Mouse (Mus musculus) CD4-positive, CD25-positive, alpha-beta regulatory T cell, adult 2 months (primary cell): ENCODE data around the gene Slc25a45.

Experiments
- DNase-seq: peaks from one replicate; pipeline ENCODE4 v3.0.0-alpha.2; 2012; ENCODE audit warnings: low read depth, low spot score

Gene Slc25a45

DNA sequence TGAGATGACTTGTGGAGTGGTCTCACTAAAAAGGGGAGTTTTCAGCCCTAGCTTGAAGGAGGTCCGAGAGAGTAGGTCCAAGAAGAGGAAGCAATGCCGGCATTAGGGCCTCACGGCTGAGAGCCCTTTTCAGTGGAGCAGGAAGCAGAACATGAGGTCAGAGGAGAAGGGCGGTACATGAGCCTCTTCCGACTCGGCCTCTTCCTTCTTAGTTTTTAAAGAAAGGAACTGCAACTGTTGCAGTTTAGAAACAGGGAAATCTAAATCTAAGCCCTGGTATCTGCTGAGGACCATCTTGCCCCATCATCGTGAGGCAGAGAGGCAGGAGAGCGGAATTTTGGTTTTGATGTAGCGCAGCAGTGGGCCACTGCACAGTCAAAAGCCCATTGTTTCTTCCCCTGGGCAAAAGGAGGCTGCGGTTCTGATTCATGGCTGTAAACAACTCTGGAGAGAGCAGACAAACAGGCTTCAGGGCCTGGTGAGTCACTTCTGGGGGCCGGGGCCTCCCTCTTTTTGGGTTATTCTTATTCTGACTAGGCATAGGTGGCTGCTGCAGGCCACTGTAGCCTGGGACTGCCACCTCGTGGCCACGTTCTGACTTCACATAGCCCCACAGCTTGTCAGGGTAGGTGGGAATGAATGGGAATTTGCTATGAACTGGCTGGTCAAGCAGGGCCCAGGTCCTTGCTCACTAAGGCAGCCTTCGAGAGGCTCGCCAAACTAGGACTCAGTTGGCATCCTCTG lies at the start of gene Slc25a45:
Slc25a45 (plus strand) TSS at position 191 of the 744 bp plus-strand sequence.
- DNase-seq = peak; percentile 89

DNA sequence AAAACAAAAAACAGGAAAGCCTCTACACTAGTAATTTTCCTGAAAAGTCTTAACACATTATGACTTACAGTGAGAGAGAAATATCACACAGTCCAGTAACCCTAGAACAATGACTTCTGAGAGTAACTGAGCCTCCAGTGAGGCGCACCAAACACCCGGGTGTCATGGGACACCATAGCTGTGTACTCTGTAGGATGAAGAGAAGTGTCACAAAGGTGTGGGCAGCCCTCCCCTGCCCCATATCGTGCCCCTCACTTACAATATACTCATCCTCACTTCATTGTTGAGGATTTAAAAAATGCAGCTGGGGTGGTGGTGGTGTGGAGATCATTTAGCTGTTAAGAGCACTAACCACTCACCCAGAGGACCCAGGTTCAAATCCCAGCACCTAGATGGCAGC lies 49.5 kb upstream of the Slc25a45 start:
- no peak for DNase-seq

- no peak for DNase-seq
These were observed 48.7 kb upstream of the Slc25a45 start for GRCm38 (mm10) chr19:5828905-5829304.

GRCm38 (mm10) chr19:5829958-5830615 lies 47.5 kb upstream of the Slc25a45 start:
- DNase-seq = no peak

DNA sequence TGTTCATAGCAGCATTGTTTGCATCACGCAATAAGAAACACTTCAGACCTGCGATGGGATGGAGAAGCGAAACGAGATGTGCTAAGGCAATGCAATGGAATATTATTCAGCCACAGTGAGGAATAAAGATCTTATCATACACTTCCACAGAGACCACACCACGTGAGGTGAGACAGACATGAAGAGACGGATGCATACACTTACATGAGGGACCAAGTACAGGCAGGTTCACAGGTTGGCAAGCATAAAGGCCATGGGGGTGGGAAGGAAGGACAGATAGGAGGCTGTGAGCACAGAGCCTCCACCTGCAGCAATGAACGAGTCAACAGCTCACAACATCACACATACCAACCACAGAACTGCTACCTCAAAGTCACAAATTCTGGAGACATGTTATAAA lies 46.8 kb upstream of the Slc25a45 start:
- no peak for DNase-seq

DNA sequence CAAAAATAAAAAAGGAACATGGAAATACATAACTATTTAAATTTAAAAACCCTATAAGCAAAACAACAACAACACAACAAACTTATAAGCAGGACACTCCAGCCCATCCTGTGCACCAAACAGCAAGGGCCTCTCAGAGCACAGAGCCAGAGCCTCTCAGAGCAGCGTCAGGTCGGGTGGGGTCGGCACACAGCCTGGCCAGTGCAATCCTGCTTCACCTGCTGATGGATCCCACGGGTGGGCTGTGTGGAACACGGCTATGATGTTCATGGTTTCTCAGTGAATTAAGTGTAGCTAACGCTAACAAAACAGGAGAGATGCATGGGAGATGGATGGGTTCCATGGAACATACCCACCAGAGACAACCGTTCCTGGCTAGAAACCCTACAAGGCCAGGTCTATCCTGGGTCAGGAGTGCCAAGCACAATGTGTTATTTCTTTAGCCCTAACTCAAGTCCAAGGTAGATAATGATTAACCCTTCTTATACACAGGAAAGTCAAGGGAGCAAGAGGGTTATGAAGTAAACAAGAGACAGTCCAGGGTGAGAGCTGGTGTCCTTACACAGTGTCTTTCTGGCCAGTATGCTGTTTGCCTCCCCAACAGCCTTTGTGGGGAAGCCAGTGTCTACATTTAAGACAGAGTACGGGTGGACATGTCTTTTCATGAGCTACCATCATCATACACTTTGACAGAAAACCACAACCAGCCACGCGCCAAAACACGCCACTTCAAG lies 46.2 kb upstream of the Slc25a45 start:
- no peak for DNase-seq

DNA sequence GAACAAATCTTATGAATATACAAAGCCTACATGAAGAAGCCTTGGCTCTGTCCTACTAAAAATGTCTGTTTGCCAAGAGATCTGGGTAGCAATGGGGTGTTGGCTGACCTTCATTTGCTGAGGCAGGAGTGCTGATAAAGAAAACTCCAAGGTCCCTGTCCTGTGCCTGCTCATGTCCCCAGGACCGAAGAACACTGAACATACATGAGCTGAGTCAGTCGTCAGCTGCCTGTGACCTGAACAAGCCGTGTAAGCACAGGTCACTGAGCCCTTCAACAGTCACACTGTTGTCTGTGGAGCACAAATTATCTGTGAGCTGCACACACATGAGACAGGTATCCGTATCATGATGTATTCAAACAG lies 45.7 kb upstream of the Slc25a45 start:
- no peak for DNase-seq

- no peak for DNase-seq
These were observed 45.3 kb upstream of the Slc25a45 start for GRCm38 (mm10) chr19:5832326-5832725.

- no peak for DNase-seq
These were observed 44.1 kb upstream of the Slc25a45 start for GRCm38 (mm10) chr19:5833287-5834100.

- DNase-seq = no peak
These were observed 43.2 kb upstream of the Slc25a45 start for GRCm38 (mm10) chr19:5834260-5834925.

GRCm38 (mm10) chr19:5835054-5835921 lies 42.3 kb upstream of the Slc25a45 start:
- DNase-seq = no peak

- no peak for DNase-seq
These were observed 41.6 kb upstream of the Slc25a45 start for GRCm38 (mm10) chr19:5835922-5836430.

- DNase-seq = no peak
These were observed 40.6 kb upstream of the Slc25a45 start for GRCm38 (mm10) chr19:5836941-5837572.

DNA sequence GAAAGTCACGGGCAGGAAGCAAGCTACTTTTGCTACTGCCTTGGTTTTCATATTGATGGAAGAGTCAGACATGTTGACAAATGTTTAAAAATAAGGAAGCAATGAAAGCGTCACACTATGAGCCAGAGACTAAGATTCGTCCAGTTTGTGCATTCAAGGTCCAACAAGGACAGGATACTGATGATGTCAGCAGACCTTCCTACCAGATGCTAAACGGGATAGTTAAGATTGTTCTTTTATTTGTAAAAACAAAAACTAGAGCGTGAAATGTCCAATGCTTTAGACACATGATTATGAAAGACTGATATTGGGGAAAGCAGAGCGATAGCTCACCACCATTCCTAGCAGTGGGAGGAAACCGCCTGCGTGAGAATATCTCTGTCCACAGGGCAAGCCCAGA lies 40.0 kb upstream of the Slc25a45 start:
- DNase-seq = no peak

DNA sequence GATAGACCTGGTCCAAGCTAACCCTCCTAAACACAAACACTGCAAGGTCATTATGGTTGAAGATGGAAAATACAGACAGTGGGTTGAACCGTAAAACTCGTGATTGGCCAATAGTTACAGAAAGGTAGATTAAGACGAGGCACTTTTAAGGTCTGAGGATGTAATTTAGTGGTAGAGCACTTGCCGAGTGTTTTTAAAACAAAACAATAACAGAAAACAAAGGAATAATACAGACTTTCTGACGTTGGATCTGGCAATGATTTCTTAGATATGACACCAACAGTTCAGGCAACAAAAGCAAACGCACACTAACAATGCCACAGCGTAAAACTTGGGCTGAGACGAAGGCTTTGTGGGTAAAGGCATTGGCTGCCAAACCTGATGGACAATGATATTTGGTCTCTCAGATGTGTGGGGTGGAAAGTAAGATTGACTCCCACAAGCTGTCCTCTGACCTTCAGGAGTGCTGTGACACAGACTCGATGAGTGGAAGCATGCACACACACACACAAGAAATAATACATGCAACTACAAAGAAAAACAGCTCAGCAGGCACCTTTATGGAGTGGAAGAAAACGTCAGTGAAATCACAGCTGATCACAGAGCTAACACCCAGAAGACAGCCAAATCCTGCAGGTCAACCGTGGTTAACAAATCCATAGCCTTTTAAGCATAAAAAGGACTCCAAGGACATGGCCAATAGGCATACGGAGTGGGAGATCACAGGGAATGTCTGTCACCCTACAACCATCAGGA lies 39.3 kb upstream of the Slc25a45 start:
- no peak for DNase-seq

DNA sequence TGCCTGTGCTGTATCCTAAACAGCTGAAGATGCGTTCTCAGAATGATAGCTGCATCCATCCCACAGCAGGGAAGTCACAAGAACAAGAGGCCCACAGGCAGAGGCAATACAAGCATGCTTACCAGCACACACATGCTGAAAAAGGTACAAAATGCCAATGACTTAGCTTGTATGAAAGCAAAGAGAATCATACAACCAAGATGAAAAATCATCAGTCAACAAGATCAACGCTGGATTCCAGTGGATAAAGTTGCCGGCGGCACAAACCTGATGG lies 38.8 kb upstream of the Slc25a45 start:
- no peak for DNase-seq

GRCm38 (mm10) chr19:5839317-5840085 lies 38.1 kb upstream of the Slc25a45 start:
- DNase-seq = no peak
